Mouse (Mus musculus) MEL (cell line): ENCODE data around the gene Mau2. TPM values are rescaled to one million over a fixed set of nuclear protein-coding genes. Genes with fewer than 3 reads are reported as not detected.

Experiments used
- DNase-seq: peaks from one replicate; pipeline ENCODE4 v3.0.0; 2011; ENCODE audit warnings: low read depth, low spot score
- H3K27ac ChIP-seq: 2 replicates; pipeline ENCODE4 v1.5.1; 2012; ENCODE audit warnings: low read depth, mild to moderate bottlenecking, control low read depth, low read length, moderate library complexity; ENCODE audit not compliant: control insufficient read depth
- H3K27me3 ChIP-seq, 2 experiments: fragments of 150-350 bp in 1 of 2; sonication (generic) in 1 of 2; 2 replicates each; pipeline ENCODE4 v1.6.1; 2012; ENCODE audit warnings: low read length in 2 of 2, mild to moderate bottlenecking in 2 of 2, improper control_type of control experiment in 1 of 2, moderate library complexity in 1 of 2; ENCODE audit not compliant: insufficient read depth in 2 of 2, control insufficient read depth in 1 of 2
- H3K36me3 ChIP-seq, 2 experiments: 2 replicates each; pipeline ENCODE4 v1.6.1; 2012 to 2014; ENCODE audit warnings: low read length in 2 of 2, improper control_type of control experiment in 1 of 2, inconsistent platforms in 1 of 2, mild to moderate bottlenecking in 1 of 2; ENCODE audit not compliant: insufficient read depth in 2 of 2, control insufficient read depth in 1 of 2
- H3K4me1 ChIP-seq, 2 experiments: fragments of 150-350 bp in 1 of 2; sonication (generic) in 1 of 2; 2 replicates each; pipeline ENCODE4 v1.6.1; 2012; ENCODE audit warnings: low read length in 2 of 2, improper control_type of control experiment in 1 of 2, mild to moderate bottlenecking in 1 of 2; ENCODE audit not compliant: insufficient read depth in 2 of 2, control insufficient read depth in 1 of 2
- H3K4me3 ChIP-seq, 2 experiments: fragments of 150-350 bp in 1 of 2; sonication (generic) in 1 of 2; 2 replicates each; pipeline ENCODE4 v1.5.1; 2012; ENCODE audit warnings: low read depth in 2 of 2, low read length in 2 of 2, mild to moderate bottlenecking in 2 of 2, moderate library complexity in 2 of 2, control low read depth in 1 of 2, improper control_type of control experiment in 1 of 2; ENCODE audit not compliant: control insufficient read depth in 1 of 2, insufficient read depth in 1 of 2
- H3K79me2 ChIP-seq: 2 replicates; pipeline ENCODE4 v1.6.1; 2012; ENCODE audit warnings: mild to moderate bottlenecking, low read length, moderate library complexity; ENCODE audit not compliant: control insufficient read depth, poor library complexity, insufficient read depth
- H3K9ac ChIP-seq: 2 replicates; pipeline ENCODE4 v1.6.1; 2012; ENCODE audit warnings: low read depth, mild to moderate bottlenecking, control low read depth, low read length, moderate library complexity; ENCODE audit not compliant: control insufficient read depth, poor library complexity, severe bottlenecking
- H3K9me3 ChIP-seq: fragments of 150-350 bp; sonication (generic); replicated peaks from 2 replicates; pipeline ENCODE4 v1.6.1; 2012; ENCODE audit warnings: mild to moderate bottlenecking, low read length, improper control_type of control experiment, moderate library complexity; ENCODE audit not compliant: insufficient read depth
- CTCF ChIP-seq, 3 experiments: IDR thresholded peaks in 2 of 3; conservative IDR thresholded peaks in 1 of 3; 2 replicates each; pipeline ENCODE4 v1.5.1; 2011 to 2012; ENCODE audit warnings: low read length in 3 of 3, low read depth in 2 of 3, mild to moderate bottlenecking in 2 of 3, improper control_type of control experiment in 1 of 3, inconsistent platforms in 1 of 3, mixed read lengths in 1 of 3, moderate library complexity in 1 of 3; ENCODE audit not compliant: control insufficient read depth in 1 of 3, insufficient read depth in 1 of 3, poor library complexity in 1 of 3, severe bottlenecking in 1 of 3
- EP300 ChIP-seq, 2 experiments: IDR thresholded peaks; 2 replicates each; pipeline ENCODE4 v1.6.1; 2011; ENCODE audit warnings: improper control_type of control experiment in 2 of 2, low read length in 2 of 2, low read depth in 1 of 2, mild to moderate bottlenecking in 1 of 2
- ETS1 ChIP-seq: IDR thresholded peaks from 2 replicates; pipeline ENCODE4 v1.6.1; 2012; ENCODE audit warnings: low read depth, mild to moderate bottlenecking, inconsistent platforms, low read length, improper control_type of control experiment, moderate library complexity
- GATA1 ChIP-seq: IDR thresholded peaks from 2 replicates; pipeline ENCODE4 v1.6.1; 2011; ENCODE audit warnings: low read depth, low read length, improper control_type of control experiment
- MAFK ChIP-seq: IDR thresholded peaks from 2 replicates; pipeline ENCODE4 v1.6.1; 2011; ENCODE audit warnings: low read depth, mild to moderate bottlenecking, low read length, improper control_type of control experiment, borderline replicate concordance
- MAZ ChIP-seq: IDR thresholded peaks from 2 replicates; pipeline ENCODE4 v1.6.1; 2012; ENCODE audit warnings: low read depth, mild to moderate bottlenecking, inconsistent platforms, low read length, improper control_type of control experiment
- MEF2A ChIP-seq: IDR thresholded peaks from 2 replicates; pipeline ENCODE4 v1.6.1; 2014; ENCODE audit warnings: low read depth, mild to moderate bottlenecking, inconsistent platforms, low read length, improper control_type of control experiment; ENCODE audit not compliant: poor library complexity, insufficient replicate concordance, severe bottlenecking; ENCODE audit errors: extremely low read depth
- MYB ChIP-seq: IDR thresholded peaks from 2 replicates; pipeline ENCODE4 v1.6.1; 2011; ENCODE audit warnings: mild to moderate bottlenecking, low read depth, low read length, improper control_type of control experiment
- POLR2A ChIP-seq, 2 experiments: IDR thresholded peaks; 2 replicates each; pipeline ENCODE4 v1.6.1; 2011 to 2012; ENCODE audit warnings: low read length in 2 of 2, mild to moderate bottlenecking in 2 of 2, control low read depth in 1 of 2, improper control_type of control experiment in 1 of 2, low read depth in 1 of 2, moderate library complexity in 1 of 2; ENCODE audit not compliant: control insufficient read depth in 1 of 2, insufficient read depth in 1 of 2, poor library complexity in 1 of 2
- SIN3A ChIP-seq: IDR thresholded peaks from 2 replicates; pipeline ENCODE4 v1.6.1; 2012; ENCODE audit warnings: low read length, improper control_type of control experiment, inconsistent platforms
- TBP ChIP-seq: IDR thresholded peaks from 2 replicates; pipeline ENCODE4 v1.8.0; 2011; ENCODE audit warnings: low read depth, low read length, improper control_type of control experiment
- ZNF384 ChIP-seq: IDR thresholded peaks from 2 replicates; pipeline ENCODE4 v1.6.1; 2012; ENCODE audit warnings: low read depth, mild to moderate bottlenecking, inconsistent platforms, low read length, improper control_type of control experiment
- polyA plus RNA-seq, 2 experiments: library from polyadenylated mRNA; stranded (reverse) in 1 of 2; unstranded in 1 of 2; fragments of >175 nt in 1 of 2; fragments of >200 nt in 1 of 2; gene quantifications; 2 replicates each; pipeline versions ENCODE4 v1.2.1 to v1.2.4; 2012; ENCODE audit warnings: low replicate concordance in 2 of 2, low read depth in 1 of 2; ENCODE audit not compliant: insufficient read length in 2 of 2, insufficient read depth in 1 of 2, missing spikeins in 1 of 2
- total RNA-seq: library from RNA; depleted of rRNA; stranded (reverse); fragments of 300-350 nt; gene quantifications from 2 replicates; pipeline ENCODE4 v1.2.3, GENCODE M21; 2012

The Mau2 gene
- total and polyA plus RNA-seq, 3 experiments = 39.2 to 43.4 TPM; not detected in 1

DNA sequence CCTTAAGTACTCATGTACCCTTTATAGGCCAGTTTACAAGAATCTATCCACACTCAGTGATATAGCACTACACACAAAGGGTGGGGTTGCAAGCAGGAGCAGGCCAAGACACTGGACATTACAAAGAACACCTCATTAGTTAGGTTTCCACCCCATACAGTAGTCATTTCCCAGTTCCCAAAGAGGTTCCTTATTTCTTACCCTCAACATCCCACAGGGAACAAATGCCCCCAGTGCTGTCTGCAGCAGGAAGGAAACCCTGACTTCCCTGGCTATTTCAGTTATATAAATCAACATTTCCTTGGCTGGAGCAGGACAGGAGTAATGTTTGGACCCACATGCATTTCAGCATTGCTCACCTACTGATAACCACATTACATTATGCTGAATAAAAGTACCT, 54.8 kb downstream of the Mau2 start (continued):
- no peak for TF ChIP-seq EP300 (IDR thresholded peaks at IDR 0.05; ENCODE audit: low read depth in 1 of 2, low read length in 2 of 2)
- TF ChIP-seq MAFK = no peak
- TF ChIP-seq MEF2A = no peak

DNA sequence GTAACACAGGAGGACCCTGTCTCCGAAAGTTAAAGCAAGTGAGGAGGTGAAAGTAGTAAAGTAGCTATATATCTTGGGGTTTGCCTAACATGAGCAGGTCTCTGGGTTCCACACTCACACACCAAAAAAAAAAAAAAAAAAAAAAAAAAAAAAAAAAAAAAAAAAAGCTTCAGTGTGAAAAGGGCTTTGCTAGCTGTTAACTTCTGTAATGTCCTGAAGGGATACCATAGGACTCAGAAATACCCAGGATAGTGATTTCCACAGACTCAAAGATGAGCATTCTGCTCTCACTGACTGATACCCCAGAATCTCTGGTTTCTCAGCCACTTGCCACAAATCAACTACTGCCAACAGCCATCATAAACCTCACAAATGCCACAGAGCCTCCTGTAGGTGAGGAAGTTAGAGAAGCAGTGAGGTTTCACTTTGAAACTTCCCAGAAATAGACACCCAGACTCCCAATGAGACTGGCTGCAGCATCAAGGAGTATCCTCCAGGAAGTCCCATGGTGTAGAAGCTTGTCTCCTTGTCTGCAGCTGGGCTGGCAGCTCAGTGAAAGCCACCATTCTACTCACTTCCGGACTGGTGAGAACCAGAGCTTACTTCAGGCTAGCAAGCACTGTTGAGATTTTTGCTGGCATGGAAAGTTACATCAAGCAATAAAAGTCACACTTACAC, 57.5 kb downstream of the Mau2 start:
- TF ChIP-seq ZNF384 = peak; percentile 24; the same call in 1 of the 2 replicates
- no peak for TF ChIP-seq MAZ
- H3K4me1 ChIP-seq = peaks cover 0 to 5% of the 10 kb centered on the region in 2 experiments; a peak in 1 of 4 replicates
- H3K27ac ChIP-seq = no peak overlapping the region
- H3K9me3 ChIP-seq = no peaks in the 10 kb centered on the region
- H3K9ac ChIP-seq = no peak overlapping the region
- H3K79me2 ChIP-seq = peaks cover 49% of the 10 kb centered on the region
- H3K27me3 ChIP-seq = no peaks in the 10 kb centered on the region
- no peak overlapping the region for H3K4me3 ChIP-seq
- peaks cover 0 to 5% of the 10 kb centered on the region in 2 experiments; a peak in 3 of 4 replicates for H3K36me3 ChIP-seq
- no peak for DNase-seq

DNA sequence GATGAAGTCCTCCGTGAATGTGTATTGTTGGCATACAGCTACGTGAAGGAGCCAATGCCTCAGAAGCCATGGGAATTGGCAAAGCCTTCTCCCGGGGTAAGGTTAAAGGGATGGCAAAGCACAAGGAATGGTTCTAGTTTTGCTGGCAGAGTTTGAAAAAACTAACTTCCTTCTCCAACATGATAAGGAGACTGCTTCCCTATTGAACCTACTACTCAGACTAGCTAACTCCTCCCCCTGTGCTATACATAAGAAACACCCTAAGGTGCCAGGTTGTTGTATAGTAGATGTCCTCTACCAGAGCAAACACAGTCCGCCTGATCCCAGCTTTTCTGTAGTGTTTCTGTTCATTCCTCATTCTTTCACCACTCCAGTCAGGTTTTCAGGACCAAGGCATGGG, 64.1 kb downstream of the Mau2 start:
- H3K27me3 ChIP-seq = no peaks in the 10 kb centered on the region
- peaks cover 0 to 16% of the 10 kb centered on the region in 2 experiments; a peak in 2 of 4 replicates for H3K36me3 ChIP-seq
- peaks cover 9 to 18% of the 10 kb centered on the region in 2 experiments for H3K4me1 ChIP-seq
- H3K9ac ChIP-seq = no peak overlapping the region
- no peaks in the 10 kb centered on the region for H3K9me3 ChIP-seq
- 0 out of 2 replicates have a peak, but pooled peaks have one; percentile 21 for TF ChIP-seq ETS1
- TF ChIP-seq GATA1 = peak; percentile 73
- TF ChIP-seq CTCF (IDR thresholded peaks at IDR 0.05 in 2 of 3, conservative IDR thresholded peaks at IDR 0.05 in 1 of 3; ENCODE audit: control insufficient read depth in 1 of 3, insufficient read depth in 1 of 3, low read depth in 2 of 3, low read length in 3 of 3, poor library complexity in 1 of 3, severe bottlenecking in 1 of 3) = no peak
- TF ChIP-seq POLR2A (IDR thresholded peaks at IDR 0.05; ENCODE audit: control insufficient read depth in 1 of 2, insufficient read depth in 1 of 2, low read depth in 1 of 2, low read length in 2 of 2, poor library complexity in 1 of 2) = 0 out of 4 replicates have a peak, but pooled peaks of 1 of the 2 experiments have one; percentile 18
- no peak for TF ChIP-seq MYB
- peak; percentile 79 for TF ChIP-seq ZNF384
- peak; percentile 67; the same call in 1 of the 2 replicates for TF ChIP-seq TBP
- peak; percentile 55 for TF ChIP-seq SIN3A
- TF ChIP-seq EP300 (IDR thresholded peaks at IDR 0.05; ENCODE audit: low read depth in 1 of 2, low read length in 2 of 2) = peak in 1 of 2 experiments; percentile 49; a peak in 1 of 4 replicates
- TF ChIP-seq, all 39 proteins: peak for 7
- Histone ChIP-seq H3K27ac (peak overlapping the region; percentile 43; the same call in 1 of the 2 replicates), H3K79me2 (peaks cover 27% of the 10 kb centered on the region), H3K4me3 (0 out of 4 replicates have a peak overlapping the region, but pooled peaks of 1 of the 2 experiments have one; percentile 34)
- DNase-seq = peak; percentile 78
